Mouse (Mus musculus) granulocyte monocyte progenitor cell, adult 5-6 weeks (primary cell): Measurements from ENCODE around the gene Cblb. TPM values are rescaled to one million over a fixed set of nuclear protein-coding genes. Genes with fewer than 3 reads are reported as not detected.

Source experiments
- ATAC-seq: replicated peaks from 2 replicates; pipeline ENCODE4 v1.8.0; 2016; ENCODE audit warnings: mild to moderate bottlenecking, moderate TSS enrichment, inconsistent platforms; ENCODE audit not compliant: poor library complexity, severe bottlenecking
- total RNA-seq, 2 experiments: library from RNA; stranded (forward) in 1 of 2; stranded (reverse) in 1 of 2; fragments of 200-712, 200-1000 nt in 1 of 2; fragments of >200 nt in 1 of 2; fragmentation: Nextera tagmentation in 1 of 2; gene quantifications; 2 replicates each; pipeline ENCODE4 v1.2.3; 2014 to 2017

The Cblb gene
- total RNA-seq, 2 experiments from 2014 or later, result 7.9 to 30.2 TPM

- peak; percentile 96 for ATAC-seq
Observed at GRCm38 (mm10) chr16:52182057-52182456, 151.0 kb downstream of the Cblb start.

DNA sequence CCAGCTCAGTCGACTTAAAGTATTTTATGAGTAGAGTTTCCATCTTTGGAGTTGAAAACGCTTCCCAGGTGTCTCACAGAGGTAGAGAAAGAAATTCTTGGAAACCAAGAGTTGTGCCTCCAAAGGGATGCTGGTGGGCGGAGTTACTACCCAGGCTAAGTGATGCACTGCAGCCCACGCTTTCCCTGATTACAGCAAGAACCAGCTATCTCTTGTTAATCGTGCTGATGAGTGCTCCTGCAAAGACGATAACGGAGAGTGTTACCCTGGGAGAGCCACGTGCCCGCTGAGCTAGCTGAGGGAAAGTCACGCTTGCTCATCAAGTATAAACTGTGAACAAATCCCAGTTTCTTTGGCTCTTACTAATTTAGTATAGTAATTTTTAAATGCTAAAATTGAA, 153.3 kb downstream of the Cblb start:
- ATAC-seq, result no peak

GRCm38 (mm10) chr16:52186731-52187130, 155.7 kb downstream of the Cblb start:
- ATAC-seq, result no peak

DNA sequence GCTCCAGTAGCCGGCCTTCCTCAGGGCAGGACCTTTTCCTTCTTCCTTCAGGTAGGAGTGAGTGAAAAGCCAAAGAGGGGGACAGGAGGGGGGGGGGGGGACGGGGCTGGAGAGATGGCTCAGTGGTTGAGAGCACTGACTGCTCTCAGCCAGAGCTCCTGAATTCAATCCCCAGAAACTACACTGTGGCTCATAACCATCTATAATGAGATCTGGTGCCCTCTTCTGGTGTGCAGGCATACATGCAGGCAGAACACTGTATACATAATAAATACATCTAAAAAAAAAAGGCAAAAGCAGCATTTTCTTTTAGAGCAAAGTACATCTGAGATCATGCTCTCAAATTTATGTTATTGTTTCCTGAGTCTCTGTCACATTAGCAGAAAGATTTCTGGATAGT, 158.1 kb downstream of the Cblb start:
- ATAC-seq, result no peak

- no peak for ATAC-seq
Observed at GRCm38 (mm10) chr16:52190714-52191113, 159.7 kb downstream of the Cblb start.

DNA sequence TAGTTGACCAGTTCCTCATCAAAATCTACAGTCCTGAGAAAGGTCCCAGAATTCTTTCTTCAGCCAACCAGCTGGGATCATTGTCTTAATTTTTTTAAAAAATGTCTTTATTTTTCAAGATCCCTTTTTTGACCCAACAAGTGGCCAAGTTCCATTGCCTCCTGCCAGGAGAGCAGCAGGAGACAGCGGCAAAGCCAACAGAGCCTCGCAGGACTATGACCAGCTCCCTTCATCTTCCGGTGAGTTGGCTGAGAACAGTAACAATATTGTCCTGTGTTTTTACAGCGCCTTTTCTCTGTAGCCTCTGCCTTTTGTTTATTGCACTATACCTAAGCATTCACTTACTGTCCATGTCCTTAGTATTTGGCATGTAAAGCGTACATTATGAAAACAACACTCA, 163.0 kb downstream of the Cblb start:
- no peak for ATAC-seq

- ATAC-seq, result no peak
Observed at GRCm38 (mm10) chr16:52194866-52195265, 163.8 kb downstream of the Cblb start.

DNA sequence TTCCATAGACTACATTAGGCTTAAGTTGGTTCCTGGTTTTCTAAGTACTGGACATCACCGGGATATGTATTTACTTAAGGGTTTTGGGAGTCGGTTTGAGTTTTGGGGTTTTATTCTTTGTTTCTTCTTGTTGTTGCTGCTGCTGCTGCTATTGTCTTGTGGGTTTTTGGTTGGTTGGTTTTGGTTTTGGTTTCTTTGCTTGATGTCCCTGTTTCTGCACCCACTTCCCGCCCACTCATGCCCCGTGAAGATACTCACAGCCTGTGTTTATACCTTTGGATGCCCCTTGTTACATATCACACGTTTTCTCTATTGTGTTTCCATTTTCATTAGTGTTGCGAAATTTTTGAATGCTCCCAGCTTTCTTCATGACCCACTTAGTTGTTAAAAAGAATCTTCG, 169.1 kb downstream of the Cblb start:
- no peak for ATAC-seq

DNA sequence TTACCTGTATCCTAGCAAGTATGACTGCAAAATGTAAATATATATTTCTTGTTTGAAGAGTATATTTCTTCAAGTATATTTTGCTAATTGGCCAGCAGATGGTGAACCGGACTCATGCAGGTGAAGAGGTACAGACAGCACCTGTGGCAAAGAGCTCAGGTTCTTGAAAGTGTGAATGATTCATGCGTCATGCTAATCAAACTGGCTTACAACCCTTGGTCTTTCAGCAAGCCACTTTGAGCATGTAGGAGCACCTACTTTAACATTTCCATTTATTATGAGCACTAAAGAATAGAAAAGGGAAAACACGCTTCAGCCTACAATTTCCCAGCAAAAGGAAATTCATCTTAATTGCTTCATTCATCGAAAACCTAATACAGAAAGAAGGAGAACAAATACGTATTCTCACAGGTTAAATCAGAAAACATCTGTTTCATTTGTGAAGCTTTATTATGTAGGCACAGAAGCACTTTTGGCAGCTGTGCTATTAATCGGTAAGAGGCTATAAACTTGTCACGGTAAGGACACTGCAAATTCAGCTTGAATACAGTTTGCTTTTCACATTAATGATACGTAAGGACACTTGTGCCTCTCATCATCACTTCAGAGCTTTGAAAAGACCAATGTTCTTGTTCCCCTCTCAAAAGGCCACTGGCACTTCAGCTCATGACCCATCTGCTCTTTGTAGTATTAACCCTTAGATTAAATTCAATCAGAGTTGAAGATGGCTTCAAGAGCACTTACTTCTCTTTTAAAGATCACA, 180.0 kb downstream of the Cblb start:
- ATAC-seq, result no peak

DNA sequence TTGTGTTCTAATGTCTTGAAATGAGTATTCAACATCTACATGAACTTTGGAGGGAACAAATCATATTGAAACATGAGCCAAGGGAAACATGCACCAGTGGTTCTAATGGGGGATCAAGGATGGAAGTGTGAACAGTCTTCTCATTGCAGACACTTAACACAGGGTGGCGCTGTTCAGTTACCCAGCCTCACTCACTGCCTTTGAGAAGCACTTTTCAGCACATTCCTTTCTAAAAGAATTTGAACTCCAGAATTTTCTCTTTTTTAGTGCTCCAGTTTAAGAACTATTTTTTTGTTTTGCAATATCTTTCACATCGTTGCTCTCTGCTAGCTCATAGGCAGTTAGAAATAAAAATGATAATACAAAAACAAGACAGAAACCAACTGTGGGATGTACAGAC, 188.0 kb downstream of the Cblb start:
- peak; percentile 81 for ATAC-seq

DNA sequence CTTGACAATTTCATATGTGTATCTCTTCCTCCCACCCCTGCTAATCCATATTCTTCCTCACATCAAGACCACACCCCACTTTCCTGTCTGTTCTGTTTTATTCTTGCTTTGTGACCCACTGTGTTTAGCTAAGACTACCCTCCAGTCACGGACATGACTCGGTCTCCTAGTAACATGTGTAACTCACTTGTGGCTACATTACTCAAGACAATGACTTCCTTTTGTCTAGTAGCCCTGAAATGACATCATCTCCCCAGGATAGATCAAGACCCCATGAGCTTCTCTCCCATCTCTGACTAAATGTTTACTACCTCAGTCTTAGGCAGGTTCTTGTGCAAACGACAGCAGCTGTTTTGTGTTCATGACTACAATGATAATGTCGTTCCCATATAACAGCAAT, 191.9 kb downstream of the Cblb start:
- ATAC-seq, result peak; percentile 90

DNA sequence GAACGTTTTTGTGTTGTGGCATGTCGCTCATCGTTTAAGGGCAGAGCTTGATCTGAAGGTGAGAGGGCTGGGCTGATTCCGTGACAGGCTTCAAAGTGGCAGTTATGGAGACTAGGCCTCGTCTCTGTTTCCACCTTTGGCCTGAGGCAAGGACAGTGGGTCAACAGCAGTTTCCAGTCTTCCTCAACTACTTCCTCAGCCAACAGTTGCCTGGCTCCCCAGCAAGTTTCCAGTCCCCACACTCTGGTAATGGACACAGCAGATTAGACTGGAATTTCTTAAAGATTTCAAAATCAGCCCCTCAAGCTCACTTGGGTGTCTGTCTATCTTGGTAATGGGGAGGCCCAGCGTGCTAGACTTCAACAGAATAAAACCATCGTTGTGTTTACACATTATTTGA, 198.4 kb downstream of the Cblb start:
- no peak for ATAC-seq

DNA sequence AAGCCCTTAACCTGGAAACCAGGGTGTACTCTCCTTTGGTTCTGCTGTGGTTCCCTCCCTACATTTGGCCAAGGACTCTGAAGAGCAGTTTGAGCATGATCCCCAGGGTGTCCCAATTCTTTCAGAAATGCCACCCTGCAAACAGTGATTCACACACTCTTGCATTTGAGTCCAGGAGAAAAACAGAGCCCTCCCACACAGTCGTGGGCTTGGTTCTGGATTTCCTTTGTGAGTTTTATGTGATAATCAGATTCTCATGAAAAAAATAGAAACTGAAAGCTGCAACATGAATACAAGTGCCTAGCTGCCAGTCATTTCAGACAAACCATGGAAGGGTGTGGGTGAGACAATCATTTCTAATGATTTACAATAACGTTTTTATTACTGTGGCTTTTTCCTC, 198.9 kb downstream of the Cblb start:
- ATAC-seq, result no peak

- no peak for ATAC-seq
Observed at GRCm38 (mm10) chr16:52242144-52242543, 211.1 kb downstream of the Cblb start.

- no peak for ATAC-seq
Observed at GRCm38 (mm10) chr16:52243421-52243973, 212.5 kb downstream of the Cblb start.

- ATAC-seq, result no peak
Observed at GRCm38 (mm10) chr16:52250196-52250595, 219.2 kb downstream of the Cblb start.

DNA sequence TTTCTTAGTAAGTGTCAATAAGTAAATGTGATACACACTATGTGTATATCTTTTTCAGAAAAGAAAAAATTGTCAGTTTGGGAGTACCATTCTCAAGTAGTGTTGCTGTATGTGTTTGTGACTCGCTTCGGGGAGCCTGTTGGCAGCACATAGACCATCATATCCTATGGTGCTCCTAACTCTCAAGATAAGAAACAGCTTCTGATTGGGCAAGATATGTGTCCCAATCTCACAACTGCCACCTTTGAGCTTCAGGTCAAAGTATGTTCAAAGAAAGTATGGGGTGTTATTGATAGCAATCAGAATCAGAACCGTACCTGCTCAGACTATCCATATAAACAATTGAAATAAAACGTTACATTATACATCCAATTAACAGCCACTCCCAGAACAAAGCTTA, 219.9 kb downstream of the Cblb start:
- no peak for ATAC-seq
